Mouse (Mus musculus) myocyte (in vitro differentiated cells): ENCODE results near the gene Vmn2r24. TPM values are rescaled to one million over a fixed set of nuclear protein-coding genes. Genes with fewer than 3 reads are reported as not detected.
"Not testable (repeated sequence)": the region's sequence is repeated elsewhere in the genome, so short reads cannot be mapped to it uniquely, and the experiment has no call there.

ENCODE experiments used
- H3K27me3 ChIP-seq: one replicate; pipeline ENCODE4 v1.6.1; 2011; ENCODE audit not compliant: control insufficient read depth, insufficient read depth, insufficient read length
- H3K36me3 ChIP-seq: one replicate; pipeline ENCODE4 v1.6.1; 2011; ENCODE audit not compliant: control insufficient read depth, insufficient read depth
- H3K4me2 ChIP-seq: one replicate; pipeline ENCODE4 v1.6.1; 2011; ENCODE audit warnings: low read depth, control low read depth
- H3K4me3 ChIP-seq: one replicate; pipeline ENCODE4 v1.5.1; 2011; ENCODE audit warnings: mild to moderate bottlenecking, control low read depth, moderate library complexity
- H3K79me2 ChIP-seq: one replicate; pipeline ENCODE4 v1.6.1; 2011; ENCODE audit not compliant: control insufficient read depth, insufficient read depth
- H3ac ChIP-seq: one replicate; pipeline ENCODE4 v1.6.1; 2011; ENCODE audit not compliant: control insufficient read depth, insufficient read length
- CEBPB ChIP-seq: IDR thresholded peaks from 2 replicates; pipeline ENCODE4 v1.6.1; 2011; ENCODE audit warnings: mild to moderate bottlenecking, moderate library complexity; ENCODE audit not compliant: poor library complexity, insufficient read depth, severe bottlenecking
- E2F4 ChIP-seq: IDR thresholded peaks from one replicate; pipeline ENCODE4 v1.6.1; 2011; ENCODE audit warnings: mild to moderate bottlenecking, control low read depth, moderate library complexity; ENCODE audit not compliant: insufficient read depth
- MAX ChIP-seq: IDR thresholded peaks from one replicate; pipeline ENCODE4 v1.6.1; 2011; ENCODE audit warnings: low read depth, mild to moderate bottlenecking, control low read depth
- MYOD1 ChIP-seq, 3 experiments: IDR thresholded peaks; one replicate each; pipeline ENCODE4 v1.6.1; 2011; ENCODE audit warnings: control low read depth in 2 of 3, low read depth in 2 of 3, mild to moderate bottlenecking in 2 of 3, moderate library complexity in 1 of 3; ENCODE audit not compliant: insufficient read length in 2 of 3, control insufficient read depth in 1 of 3
- MYOG ChIP-seq, 3 experiments: IDR thresholded peaks; one replicate each; pipeline ENCODE4 v1.6.1; 2011; ENCODE audit warnings: control low read depth in 2 of 3, low read depth in 2 of 3, mild to moderate bottlenecking in 2 of 3; ENCODE audit not compliant: insufficient read length in 2 of 3, control insufficient read depth in 1 of 3, insufficient read depth in 1 of 3
- POLR2A ChIP-seq: IDR thresholded peaks from one replicate; pipeline ENCODE4 v1.6.1; 2011; ENCODE audit warnings: low read depth, mild to moderate bottlenecking, control low read depth, moderate library complexity; ENCODE audit not compliant: insufficient read length
- POLR2AphosphoS2 ChIP-seq: IDR thresholded peaks from one replicate; pipeline ENCODE4 v1.6.1; 2011; ENCODE audit warnings: low read depth, control low read depth; ENCODE audit not compliant: insufficient read length
- REST ChIP-seq: IDR thresholded peaks from one replicate; pipeline ENCODE4 v1.6.1; 2011; ENCODE audit warnings: mild to moderate bottlenecking, control low read depth, moderate library complexity; ENCODE audit not compliant: insufficient read depth, insufficient read length
- SRF ChIP-seq: IDR thresholded peaks from one replicate; pipeline ENCODE4 v1.6.1; 2011; ENCODE audit warnings: low read depth; ENCODE audit not compliant: control insufficient read depth, insufficient read length
- TCF12 ChIP-seq: IDR thresholded peaks from one replicate; pipeline ENCODE4 v1.6.1; 2011; ENCODE audit warnings: mild to moderate bottlenecking, control low read depth; ENCODE audit not compliant: poor library complexity, insufficient read depth, severe bottlenecking
- TCF3 ChIP-seq: IDR thresholded peaks from one replicate; pipeline ENCODE4 v1.6.1; 2011; ENCODE audit warnings: low read depth, control low read depth; ENCODE audit not compliant: insufficient read length
- USF1 ChIP-seq: IDR thresholded peaks from one replicate; pipeline ENCODE4 v1.6.1; 2011; ENCODE audit warnings: low read depth, mild to moderate bottlenecking, control low read depth, moderate library complexity
- polyA plus RNA-seq: library from polyadenylated mRNA; unstranded; fragments of >200 nt; fragmentation: generic; extraction: Trizol; gene quantifications from one replicate; pipeline ENCODE4 v1.2.1, GENCODE M21; 2012; ENCODE audit warnings: missing spikeins

The Vmn2r24 gene
- polyA plus RNA-seq: not detected

- TF ChIP-seq CEBPB (no peak), POLR2AphosphoS2 (no peak), REST (no peak), MYOG (IDR thresholded peaks at IDR 0.05; ENCODE audit: control insufficient read depth in 1 of 3, insufficient read depth in 1 of 3, insufficient read length in 2 of 3, low read depth in 2 of 3) (no peak), POLR2A (no peak), TCF3 (no peak), SRF (no peak), MYOD1 (IDR thresholded peaks at IDR 0.05; ENCODE audit: control insufficient read depth in 1 of 3, insufficient read length in 2 of 3, low read depth in 2 of 3) (no peak), TCF12 (no peak), E2F4 (no peak), MAX (no peak), USF1 (no peak)
- H3K4me3 ChIP-seq: no peak within 1 kb of the TSS
- no peaks in the 10 kb centered on the region for H3K27me3 ChIP-seq
- H3K4me2 ChIP-seq: no peak within 1 kb of the TSS
- no peaks in the 10 kb centered on the region for H3K36me3 ChIP-seq
- H3K79me2 ChIP-seq: no peaks in the 10 kb centered on the region
- H3ac ChIP-seq: no peak within 1 kb of the TSS
Measured at GRCm38 (mm10) chr6:123778579-123778978, at the start of gene Vmn2r24. TSS of gene Vmn2r24 (plus strand) at chr6:123778879.

GRCm38 (mm10) chr6:123770031-123770430 is 8.6 kb upstream of the Vmn2r24 start:
- no peak overlapping the region for H3K4me2 ChIP-seq
- no peak overlapping the region for H3ac ChIP-seq
- H3K36me3 ChIP-seq: no peaks in the 10 kb centered on the region
- H3K4me3 ChIP-seq: no peak overlapping the region
- TF ChIP-seq TCF12 (no peak), MYOG (IDR thresholded peaks at IDR 0.05; ENCODE audit: control insufficient read depth in 1 of 3, insufficient read depth in 1 of 3, insufficient read length in 2 of 3, low read depth in 2 of 3) (no peak), USF1 (no peak), E2F4 (no peak), SRF (no peak), POLR2A (no peak)
- H3K27me3 ChIP-seq: no peaks in the 10 kb centered on the region
- H3K79me2 ChIP-seq: no peaks in the 10 kb centered on the region

GRCm38 (mm10) chr6:123784857-123785256 is 6.2 kb downstream of the Vmn2r24 start:
- no peaks in the 10 kb centered on the region for H3K27me3 ChIP-seq
- TF ChIP-seq REST: no peak
- H3K4me2 ChIP-seq: no peak overlapping the region
- no peak overlapping the region for H3ac ChIP-seq
- H3K79me2 ChIP-seq: no peaks in the 10 kb centered on the region
- H3K36me3 ChIP-seq: no peaks in the 10 kb centered on the region
- no peak overlapping the region for H3K4me3 ChIP-seq

GRCm38 (mm10) chr6:123793746-123794145 is 15.1 kb downstream of the Vmn2r24 start:
- Histone ChIP-seq H3K4me2 (no peak overlapping the region), H3K36me3 (no peaks in the 10 kb centered on the region), H3ac (no peak overlapping the region), H3K79me2 (no peaks in the 10 kb centered on the region), H3K27me3 (no peaks in the 10 kb centered on the region), H3K4me3 (no peak overlapping the region)
- TF ChIP-seq USF1 (no peak), MYOG (IDR thresholded peaks at IDR 0.05; ENCODE audit: control insufficient read depth in 1 of 3, insufficient read depth in 1 of 3, insufficient read length in 2 of 3, low read depth in 2 of 3) (no peak), POLR2AphosphoS2 (no peak), TCF3 (no peak)

GRCm38 (mm10) chr6:123810291-123810690 is 31.6 kb downstream of the Vmn2r24 start:
- H3K36me3 ChIP-seq, H3K27me3 ChIP-seq, H3K79me2 ChIP-seq, H3ac ChIP-seq, H3K4me3 ChIP-seq, H3K4me2 ChIP-seq: not testable (repeated sequence)

- Histone ChIP-seq H3K4me2 (no peak overlapping the region), H3ac (no peak overlapping the region), H3K27me3 (no peaks in the 10 kb centered on the region), H3K79me2 (no peaks in the 10 kb centered on the region), H3K4me3 (no peak overlapping the region), H3K36me3 (no peaks in the 10 kb centered on the region)
- TF ChIP-seq TCF12 (no peak), TCF3 (no peak), POLR2A (no peak), POLR2AphosphoS2 (no peak), CEBPB (no peak), E2F4 (no peak), USF1 (no peak), MAX (no peak), MYOD1 (IDR thresholded peaks at IDR 0.05; ENCODE audit: control insufficient read depth in 1 of 3, insufficient read length in 2 of 3, low read depth in 2 of 3) (no peak), SRF (no peak), REST (no peak), MYOG (IDR thresholded peaks at IDR 0.05; ENCODE audit: control insufficient read depth in 1 of 3, insufficient read depth in 1 of 3, insufficient read length in 2 of 3, low read depth in 2 of 3) (no peak)
Measured at GRCm38 (mm10) chr6:123819951-123820350, 41.3 kb downstream of the Vmn2r24 start.

GRCm38 (mm10) chr6:123853363-123853762 is 74.7 kb downstream of the Vmn2r24 start, which contains the start of gene Vmn2r25:
TSS of gene Vmn2r25 (minus strand) at chr6:123853463.
- not testable (repeated sequence) for H3K4me2 ChIP-seq, H3K27me3 ChIP-seq, H3K79me2 ChIP-seq, H3K4me3 ChIP-seq, H3K36me3 ChIP-seq, H3ac ChIP-seq
